Mouse (Mus musculus): ENCODE measurements around the gene Nod1.

- TF ChIP-seq CTCF (IDR thresholded peaks at IDR 0.05; ENCODE audit: low read depth) (no peak), EP300 (IDR thresholded peaks at IDR 0.05; ENCODE audit: low read depth) (no peak)
Observed at GRCm38 (mm10) chr6:54943292-54943691, 29.1 kb downstream of the Nod1 start.
